Mouse (Mus musculus) testis, adult 2 months (tissue): ENCODE data around the gene Lyrm4.

Experiments used
- CTCF ChIP-seq: fragments of 200-500 bp; IDR thresholded peaks from 2 replicates; pipeline ENCODE4 v1.5.1; 2012; ENCODE audit warnings: low read depth, mild to moderate bottlenecking, inconsistent platforms, low read length, moderate library complexity; ENCODE audit not compliant: control insufficient read depth, insufficient read depth, insufficient replicate concordance
- POLR2A ChIP-seq: fragments of 200-500 bp; IDR thresholded peaks from 2 replicates; pipeline ENCODE4 v1.6.1; 2012; ENCODE audit warnings: low read depth, mild to moderate bottlenecking, inconsistent platforms, low read length, moderate library complexity; ENCODE audit not compliant: control insufficient read depth

DNA sequence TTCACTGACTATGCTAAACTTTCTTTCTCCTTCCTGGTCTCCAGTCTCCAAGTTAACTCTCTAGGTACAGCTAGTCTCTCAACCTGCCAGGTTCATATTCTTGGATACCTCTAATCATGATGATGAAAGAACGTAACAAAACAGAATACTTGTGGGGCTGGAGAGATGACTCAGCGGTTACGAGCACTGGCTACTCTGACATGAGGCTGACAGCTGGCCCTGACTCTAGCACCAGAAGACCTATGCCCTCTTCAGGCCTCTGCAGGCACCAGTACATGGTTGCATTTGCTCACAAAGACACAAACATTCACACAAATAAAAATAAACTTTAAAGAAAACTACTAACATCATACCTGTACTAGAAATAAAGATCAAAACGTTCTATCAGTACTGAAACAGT, 81.8 kb downstream of the Lyrm4 start:
- TF ChIP-seq CTCF (no peak), POLR2A (no peak)
